Mouse (Mus musculus) embryonic facial prominence, embryonic 15.5 days (tissue): ENCODE data around the gene Alox12. TPM values are rescaled to one million over a fixed set of nuclear protein-coding genes. Genes with fewer than 3 reads are reported as not detected.

ENCODE experiments used
- ATAC-seq: fragments of 200-750 bp; cut with Nextera tagmentation; 2 replicates; pipeline ENCODE4 v1.8.0; 2017; ENCODE audit warnings: low read depth, moderate TSS enrichment; ENCODE audit not compliant: insufficient number of reproducible peaks, low FRiP score, low TSS enrichment
- H3K27ac ChIP-seq: fragments of 300-500 bp; sonication (generic); replicated peaks from 2 replicates; pipeline ENCODE4 v1.5.1; 2015; ENCODE audit warnings: mild to moderate bottlenecking, inconsistent platforms
- H3K27me3 ChIP-seq: fragments of 300-500 bp; sonication (generic); 2 replicates; pipeline ENCODE4 v1.6.1; 2015; ENCODE audit warnings: inconsistent platforms
- H3K36me3 ChIP-seq: fragments of 300-500 bp; sonication (generic); 2 replicates; pipeline ENCODE4 v1.6.1; 2015; ENCODE audit warnings: mild to moderate bottlenecking, inconsistent platforms
- H3K4me1 ChIP-seq: fragments of 300-500 bp; sonication (generic); 2 replicates; pipeline ENCODE4 v1.6.1; 2015; ENCODE audit warnings: inconsistent platforms
- H3K4me2 ChIP-seq: fragments of 300-500 bp; sonication (generic); replicated peaks from 2 replicates; pipeline ENCODE4 v1.6.1; 2015; ENCODE audit warnings: mild to moderate bottlenecking, inconsistent platforms
- H3K4me3 ChIP-seq: fragments of 300-500 bp; sonication (generic); replicated peaks from 2 replicates; pipeline ENCODE4 v1.5.1; 2015; ENCODE audit warnings: mild to moderate bottlenecking, inconsistent platforms
- H3K9ac ChIP-seq: fragments of 300-500 bp; sonication (generic); 2 replicates; pipeline ENCODE4 v1.6.1; 2015; ENCODE audit warnings: inconsistent platforms
- H3K9me3 ChIP-seq: fragments of 300-500 bp; sonication (generic); replicated peaks from 2 replicates; pipeline ENCODE4 v1.6.1; 2016; ENCODE audit warnings: inconsistent platforms
- WGBS: fragments of 180-500 bp; shearing (Covaris S2); methylation state at CpG from one replicate; pipeline ENCODE4 v1.1.7; 2015; 5-methylcytosine and 5-hydroxymethylcytosine counted together
- polyA plus RNA-seq: library from polyadenylated mRNA; unstranded; fragments of >200 nt; fragmentation: Nextera tagmentation; extraction: Ambion mirVana; gene quantifications from 2 replicates; pipeline ENCODE4 v1.2.1, GENCODE M21; 2015

The Alox12 gene
- polyA plus RNA-seq, 1 experiment from 2014 or later: 17.6 TPM

GRCm38 (mm10) chr11:70278961-70279360, 23.8 kb upstream of the Alox12 start:
- ATAC-seq: no peak
- no peaks in the 10 kb centered on the region for H3K9me3 ChIP-seq
- H3K36me3 ChIP-seq: no peaks in the 10 kb centered on the region
- H3K27me3 ChIP-seq: no peaks in the 10 kb centered on the region
- H3K4me2 ChIP-seq: no peak overlapping the region
- 83% methylated on average over 3 of the region's 3 CpGs for WGBS
- no peak overlapping the region for H3K4me3 ChIP-seq
- H3K9ac ChIP-seq: no peak overlapping the region
- H3K27ac ChIP-seq: no peak overlapping the region
- peaks cover 7% of the 10 kb centered on the region; the same call in 1 of the 2 replicates for H3K4me1 ChIP-seq

- ATAC-seq: no peak
- Histone ChIP-seq H3K27ac (no peak overlapping the region), H3K4me2 (no peak overlapping the region), H3K9me3 (no peaks in the 10 kb centered on the region), H3K27me3 (no peaks in the 10 kb centered on the region), H3K4me1 (no peaks in the 10 kb centered on the region), H3K36me3 (no peaks in the 10 kb centered on the region), H3K4me3 (no peak overlapping the region), H3K9ac (no peak overlapping the region)
- 56% methylated on average over 7 of the region's 7 CpGs for WGBS
These were observed 16.5 kb upstream of the Alox12 start for GRCm38 (mm10) chr11:70271641-70272040.

DNA sequence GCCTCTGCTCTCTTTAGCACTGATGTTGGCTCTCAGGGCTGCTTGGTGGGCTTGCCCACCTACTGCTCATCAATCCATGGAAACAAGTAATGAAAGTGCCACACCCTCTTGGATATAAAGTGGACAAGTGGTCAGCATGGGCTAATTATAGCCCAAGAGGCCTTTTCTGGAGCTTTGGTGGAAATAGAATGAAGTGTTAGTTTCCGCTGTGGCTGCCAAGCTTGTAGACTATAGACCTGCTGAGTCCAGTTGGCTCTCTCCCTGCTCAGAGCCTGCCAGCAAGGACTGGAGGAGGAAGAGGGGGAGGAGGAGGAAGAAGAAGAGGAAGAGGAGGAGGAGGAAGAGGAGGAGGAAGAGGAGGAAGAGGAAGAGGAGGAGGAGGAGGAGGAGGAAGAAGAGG, 11.3 kb upstream of the Alox12 start:
- Histone ChIP-seq H3K9ac (no peak overlapping the region), H3K4me1 (0 out of 2 replicates have a peak, but pooled peaks cover 3% of the 10 kb centered on the region), H3K27ac (peak overlapping the region; percentile 66), H3K27me3 (no peaks in the 10 kb centered on the region), H3K9me3 (no peaks in the 10 kb centered on the region), H3K4me2 (no peak overlapping the region), H3K4me3 (no peak overlapping the region), H3K36me3 (no peaks in the 10 kb centered on the region)
- 69% methylated on average over 1 of the region's 1 CpGs for WGBS
- ATAC-seq: no peak

GRCm38 (mm10) chr11:70265819-70266218, 10.7 kb upstream of the Alox12 start:
- Histone ChIP-seq H3K4me1 (0 out of 2 replicates have a peak, but pooled peaks cover 3% of the 10 kb centered on the region), H3K27me3 (no peaks in the 10 kb centered on the region), H3K4me2 (no peak overlapping the region), H3K27ac (peak overlapping the region; percentile 80), H3K9ac (no peak overlapping the region), H3K4me3 (no peak overlapping the region), H3K36me3 (no peaks in the 10 kb centered on the region), H3K9me3 (no peaks in the 10 kb centered on the region)
- WGBS: 58% methylated on average over 4 of the region's 4 CpGs
- no peak for ATAC-seq

GRCm38 (mm10) chr11:70265252-70265651, 10.1 kb upstream of the Alox12 start:
- WGBS: 41% methylated on average over 3 of the region's 3 CpGs
- no peak overlapping the region for H3K4me2 ChIP-seq

DNA sequence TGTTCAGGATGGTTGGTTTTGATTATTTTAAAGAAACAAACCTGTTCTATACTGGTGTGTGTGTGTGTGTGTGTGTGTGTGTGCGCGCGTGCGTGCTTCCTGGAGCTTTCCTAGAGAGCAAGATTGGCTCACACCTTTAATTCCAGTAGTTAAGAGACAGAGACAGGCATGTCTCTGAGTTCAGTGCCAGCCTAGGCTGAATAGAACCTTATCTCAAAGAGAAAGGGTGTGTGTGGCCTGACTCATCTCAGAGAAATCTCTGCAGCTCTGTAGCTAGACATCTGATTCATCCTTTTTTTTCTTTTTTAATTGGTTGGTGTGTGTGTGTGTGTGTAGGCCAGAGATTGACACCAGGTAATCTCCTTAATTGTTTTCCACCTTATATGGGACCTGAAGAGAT, 3.9 kb upstream of the Alox12 start:
- ATAC-seq: no peak
- no peaks in the 10 kb centered on the region for H3K36me3 ChIP-seq
- 91% methylated on average over 4 of the region's 4 CpGs for WGBS
- H3K4me1 ChIP-seq: peaks cover 14% of the 10 kb centered on the region
- peaks cover 22% of the 10 kb centered on the region for H3K27me3 ChIP-seq
- no peak overlapping the region for H3K9ac ChIP-seq
- H3K4me3 ChIP-seq: no peak overlapping the region
- no peaks in the 10 kb centered on the region for H3K9me3 ChIP-seq
- H3K27ac ChIP-seq: no peak overlapping the region
- no peak overlapping the region for H3K4me2 ChIP-seq

More at GRCm38 (mm10) chr11:70265252-70265651, 10.1 kb upstream of the Alox12 start:
- Histone ChIP-seq H3K9me3 (no peaks in the 10 kb centered on the region), H3K36me3 (no peaks in the 10 kb centered on the region), H3K27me3 (no peaks in the 10 kb centered on the region), H3K27ac (peak overlapping the region; percentile 80), H3K4me1 (0 out of 2 replicates have a peak, but pooled peaks cover 3% of the 10 kb centered on the region), H3K4me3 (no peak overlapping the region), H3K9ac (no peak overlapping the region)
- no peak for ATAC-seq

- 2% methylated on average over 18 of the region's 18 CpGs for WGBS
- no peak overlapping the region for H3K9ac ChIP-seq
- peaks cover 18% of the 10 kb centered on the region for H3K4me1 ChIP-seq
- no peaks in the 10 kb centered on the region for H3K36me3 ChIP-seq
- H3K4me3 ChIP-seq: peak overlapping the region; percentile 42
- H3K27me3 ChIP-seq: peaks cover 59% of the 10 kb centered on the region
- ATAC-seq: no peak
- H3K27ac ChIP-seq: no peak overlapping the region
- H3K4me2 ChIP-seq: peak overlapping the region; percentile 53
- H3K9me3 ChIP-seq: no peaks in the 10 kb centered on the region
These were observed 816 bp downstream of the Alox12 start for GRCm38 (mm10) chr11:70254337-70254736.

GRCm38 (mm10) chr11:70251853-70252252, 3.3 kb downstream of the Alox12 start:
- Histone ChIP-seq H3K4me3 (no peak overlapping the region), H3K9ac (no peak overlapping the region), H3K4me1 (peaks cover 18% of the 10 kb centered on the region), H3K4me2 (no peak overlapping the region), H3K9me3 (no peaks in the 10 kb centered on the region), H3K27ac (no peak overlapping the region), H3K36me3 (no peaks in the 10 kb centered on the region), H3K27me3 (peaks cover 59% of the 10 kb centered on the region)
- ATAC-seq: no peak
- WGBS: 75% methylated on average over 8 of the region's 8 CpGs

GRCm38 (mm10) chr11:70250150-70250549, 5.0 kb downstream of the Alox12 start:
- H3K27me3 ChIP-seq: peaks cover 51% of the 10 kb centered on the region
- 70% methylated on average over 11 of the region's 11 CpGs for WGBS

DNA sequence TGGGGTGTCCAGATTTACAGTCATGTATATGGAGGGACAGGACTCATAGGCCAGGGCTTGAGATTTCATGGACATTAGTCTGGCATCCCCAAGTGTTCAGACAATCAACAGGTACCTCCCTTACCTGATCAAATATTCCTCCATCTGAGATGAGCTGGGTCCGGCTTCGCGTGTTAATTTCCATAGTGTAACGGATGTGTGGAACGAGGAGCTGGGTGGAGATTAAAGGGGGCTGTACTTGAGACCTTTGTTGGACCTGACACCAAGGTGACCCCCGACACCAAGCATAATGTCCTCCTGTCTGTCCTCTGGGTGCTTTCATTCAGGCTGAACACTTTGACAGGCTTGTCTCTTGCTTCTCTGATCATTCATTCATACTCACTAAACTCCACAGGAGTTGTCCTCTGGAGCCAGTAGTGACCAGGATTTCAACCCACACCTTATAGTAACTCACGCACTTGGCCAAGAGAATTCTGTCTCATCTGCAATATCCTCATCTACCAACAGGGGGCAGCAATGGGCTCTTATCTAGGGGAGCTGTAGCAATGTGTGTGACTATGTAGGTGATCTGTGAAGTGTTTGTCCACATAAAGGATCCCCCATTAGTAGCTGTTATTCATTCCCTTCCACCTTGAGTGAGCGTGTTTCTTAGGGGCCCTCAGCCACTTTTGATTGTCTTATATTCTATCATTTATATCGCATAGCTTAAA, 7.9 kb downstream of the Alox12 start:
- Histone ChIP-seq H3K27me3 (peaks cover 26% of the 10 kb centered on the region), H3K4me1 (no peaks in the 10 kb centered on the region), H3K36me3 (no peaks in the 10 kb centered on the region), H3K9ac (no peak overlapping the region), H3K4me3 (no peak overlapping the region), H3K9me3 (no peaks in the 10 kb centered on the region), H3K4me2 (no peak overlapping the region), H3K27ac (no peak overlapping the region)
- 42% methylated on average over 9 of the region's 9 CpGs for WGBS
- ATAC-seq: no peak

More at GRCm38 (mm10) chr11:70250150-70250549, 5.0 kb downstream of the Alox12 start:
- no peak overlapping the region for H3K27ac ChIP-seq
- H3K4me2 ChIP-seq: no peak overlapping the region
- no peak overlapping the region for H3K9ac ChIP-seq
- peaks cover 15% of the 10 kb centered on the region for H3K4me1 ChIP-seq
- H3K4me3 ChIP-seq: no peak overlapping the region
- no peaks in the 10 kb centered on the region for H3K9me3 ChIP-seq
- H3K36me3 ChIP-seq: no peaks in the 10 kb centered on the region
- ATAC-seq: no peak

DNA sequence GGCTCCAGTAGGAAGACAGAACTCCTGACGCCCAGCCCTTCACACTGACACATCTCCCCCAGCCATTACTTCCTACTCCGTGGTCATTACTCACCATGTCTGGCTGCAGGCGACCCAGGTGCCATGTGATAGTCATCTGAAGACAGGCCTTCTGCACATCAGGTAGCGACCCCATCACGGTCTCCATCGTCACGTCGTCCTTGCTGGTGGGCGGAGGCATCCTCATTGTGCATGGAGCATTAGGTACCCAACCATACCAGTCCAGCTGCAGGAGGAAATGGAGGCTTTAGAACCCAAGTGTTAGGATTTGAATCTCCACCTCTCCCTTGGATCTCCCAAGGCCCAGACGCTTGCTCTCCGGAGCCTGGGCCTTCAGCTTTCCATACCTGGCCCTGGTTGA, 12.6 kb downstream of the Alox12 start:
- H3K27ac ChIP-seq: no peak overlapping the region
- peaks cover 21% of the 10 kb centered on the region for H3K4me1 ChIP-seq
- H3K27me3 ChIP-seq: 0 out of 2 replicates have a peak, but pooled peaks cover 6% of the 10 kb centered on the region
- H3K9ac ChIP-seq: no peak overlapping the region
- WGBS: 68% methylated on average over 11 of the region's 11 CpGs
- ATAC-seq: no peak
- H3K36me3 ChIP-seq: no peaks in the 10 kb centered on the region
- no peaks in the 10 kb centered on the region for H3K9me3 ChIP-seq
- no peak overlapping the region for H3K4me3 ChIP-seq
- no peak overlapping the region for H3K4me2 ChIP-seq
